Mouse (Mus musculus): ENCODE measurements around the gene B630019K06Rik. TPM values are rescaled to one million over a fixed set of nuclear protein-coding genes. Genes with fewer than 3 reads are reported as not detected.
"Not testable (repeated sequence)": the region's sequence is repeated elsewhere in the genome, so short reads cannot be mapped to it uniquely, and the experiment has no call there.

B630019K06Rik gene
- polyA plus RNA-seq (2016; fragmentation: Nextera tagmentation; extraction: Ambion mirVana), result 9.4 and 9.7 TPM in 2 replicates

- WGBS, result 20% methylated on average over 59 of the region's 95 CpGs
- H3K9me3 ChIP-seq, result no peaks in the 10 kb centered on the region
- H3K4me2 ChIP-seq, result peak within 1 kb of the TSS; percentile 65
- no peaks in the 10 kb centered on the region for H3K27me3 ChIP-seq
- ATAC-seq (ENCODE audit: low FRiP score), result peak; percentile 90
- peak within 1 kb of the TSS; percentile 55 for H3K4me3 ChIP-seq (replicated peaks)
- no peaks in the 10 kb centered on the region for H3K4me1 ChIP-seq
- H3K36me3 ChIP-seq (replicated peaks), result no peaks in the 10 kb centered on the region
- peak within 1 kb of the TSS; percentile 77 for H3K9ac ChIP-seq
- peak within 1 kb of the TSS; percentile 87 for H3K27ac ChIP-seq
These were observed at the start of gene B630019K06Rik for GRCm38 (mm10) chrX:8892343-8893155. B630019K06Rik (plus strand) TSS chrX:8892382.

- Histone ChIP-seq H3K4me1 (no peaks in the 10 kb centered on the region), H3K27me3 (no peaks in the 10 kb centered on the region), H3K4me2 (no peak within 1 kb of the TSS), H3K4me3 (replicated peaks) (no peak within 1 kb of the TSS), H3K27ac (no peak within 1 kb of the TSS), H3K9ac (no peak within 1 kb of the TSS), H3K9me3 (no peaks in the 10 kb centered on the region), H3K36me3 (replicated peaks) (no peaks in the 10 kb centered on the region)
- ATAC-seq (ENCODE audit: low FRiP score), result no peak
- WGBS, result 64% methylated on average over 1 of the region's 1 CpGs
These were observed 48.5 kb upstream of the B630019K06Rik start, which contains the start of gene Gm6592 for GRCm38 (mm10) chrX:8843694-8844093. Gm6592 (plus strand) TSS chrX:8843994.

- Histone ChIP-seq H3K4me2 (no peak overlapping the region), H3K9me3 (no peaks in the 10 kb centered on the region), H3K4me3 (replicated peaks) (no peak overlapping the region), H3K27ac (no peak overlapping the region), H3K27me3 (no peaks in the 10 kb centered on the region), H3K36me3 (replicated peaks) (no peaks in the 10 kb centered on the region), H3K4me1 (no peaks in the 10 kb centered on the region), H3K9ac (no peak overlapping the region)
- 94% methylated on average over 10 of the region's 10 CpGs for WGBS
- ATAC-seq (ENCODE audit: low FRiP score), result no peak
These were observed 39.7 kb upstream of the B630019K06Rik start for GRCm38 (mm10) chrX:8852486-8852885.

- not testable (repeated sequence) for H3K27ac ChIP-seq; H3K9me3 ChIP-seq; H3K4me1 ChIP-seq; H3K4me2 ChIP-seq; H3K9ac ChIP-seq; H3K36me3 ChIP-seq (replicated peaks); H3K27me3 ChIP-seq; H3K4me3 ChIP-seq (replicated peaks)
- peak; percentile 74 for ATAC-seq (ENCODE audit: low FRiP score)
- WGBS, result 8% methylated on average over 3 of the region's 3 CpGs
These were observed 27.9 kb upstream of the B630019K06Rik start for GRCm38 (mm10) chrX:8864331-8864730.

GRCm38 (mm10) chrX:8873953-8874352 lies 18.2 kb upstream of the B630019K06Rik start, which contains the start of gene Gm5751:
Gm5751 (plus strand) TSS chrX:8874253.
- ATAC-seq (ENCODE audit: low FRiP score); H3K36me3 ChIP-seq (replicated peaks); H3K4me2 ChIP-seq; H3K9ac ChIP-seq; H3K4me1 ChIP-seq; H3K4me3 ChIP-seq (replicated peaks); H3K27ac ChIP-seq; H3K9me3 ChIP-seq; H3K27me3 ChIP-seq: not testable (repeated sequence)
- 100% methylated on average over 3 of the region's 4 CpGs for WGBS

GRCm38 (mm10) chrX:8884336-8884735 lies 7.8 kb upstream of the B630019K06Rik start:
- Histone ChIP-seq H3K4me3 (replicated peaks) (no peak overlapping the region), H3K27me3 (no peaks in the 10 kb centered on the region), H3K4me2 (no peak overlapping the region), H3K9me3 (no peaks in the 10 kb centered on the region), H3K27ac (no peak overlapping the region), H3K9ac (no peak overlapping the region), H3K4me1 (no peaks in the 10 kb centered on the region), H3K36me3 (replicated peaks) (no peaks in the 10 kb centered on the region)
- ATAC-seq (ENCODE audit: low FRiP score), result no peak
- 78% methylated on average over 4 of the region's 4 CpGs for whole genome bisulfite sequencing

GRCm38 (mm10) chrX:8891975-8892342 lies 223 bp upstream of the B630019K06Rik start:
- H3K36me3 ChIP-seq (replicated peaks), result no peaks in the 10 kb centered on the region
- peak overlapping the region; percentile 77; the same call in 1 of the 2 replicates for H3K9ac ChIP-seq
- peak; percentile 50; the same call in 1 of the 2 replicates for ATAC-seq (ENCODE audit: low FRiP score)
- H3K4me2 ChIP-seq, result peak overlapping the region; percentile 65
- H3K27ac ChIP-seq, result peak overlapping the region; percentile 87
- peak overlapping the region; percentile 55 for H3K4me3 ChIP-seq (replicated peaks)
- H3K9me3 ChIP-seq, result no peaks in the 10 kb centered on the region
- whole genome bisulfite sequencing, result 46% methylated on average over 3 of the region's 9 CpGs
- H3K27me3 ChIP-seq, result no peaks in the 10 kb centered on the region
- H3K4me1 ChIP-seq, result no peaks in the 10 kb centered on the region

GRCm38 (mm10) chrX:8893182-8893651 lies 1.0 kb downstream of the B630019K06Rik start:
- 26% methylated on average over 5 of the region's 42 CpGs for WGBS
- Histone ChIP-seq H3K9me3 (no peaks in the 10 kb centered on the region), H3K4me2 (peak overlapping the region; percentile 65), H3K27ac (peak overlapping the region; percentile 87), H3K36me3 (replicated peaks) (no peaks in the 10 kb centered on the region), H3K4me3 (replicated peaks) (peak overlapping the region; percentile 55), H3K27me3 (no peaks in the 10 kb centered on the region), H3K4me1 (no peaks in the 10 kb centered on the region), H3K9ac (peak overlapping the region; percentile 77)
- ATAC-seq (ENCODE audit: low FRiP score), result peak; percentile 82

GRCm38 (mm10) chrX:8900823-8901222 lies 8.6 kb downstream of the B630019K06Rik start:
- Histone ChIP-seq H3K4me3 (replicated peaks) (no peak overlapping the region), H3K36me3 (replicated peaks) (no peaks in the 10 kb centered on the region), H3K4me2 (no peak overlapping the region), H3K4me1 (no peaks in the 10 kb centered on the region), H3K9ac (no peak overlapping the region), H3K9me3 (no peaks in the 10 kb centered on the region), H3K27ac (no peak overlapping the region), H3K27me3 (no peaks in the 10 kb centered on the region)
- ATAC-seq (ENCODE audit: low FRiP score), result no peak
- WGBS, result 81% methylated on average over 4 of the region's 4 CpGs

- no peak for ATAC-seq (ENCODE audit: low FRiP score)
- no peaks in the 10 kb centered on the region for H3K27me3 ChIP-seq
- H3K4me3 ChIP-seq (replicated peaks), result no peak overlapping the region
- no peak overlapping the region for H3K4me2 ChIP-seq
- H3K9ac ChIP-seq, result no peak overlapping the region
- 41% methylated on average over 7 of the region's 7 CpGs for WGBS
- no peaks in the 10 kb centered on the region for H3K4me1 ChIP-seq
- H3K27ac ChIP-seq, result no peak overlapping the region
- no peaks in the 10 kb centered on the region for H3K36me3 ChIP-seq (replicated peaks)
- H3K9me3 ChIP-seq, result no peaks in the 10 kb centered on the region
These were observed 9.8 kb downstream of the B630019K06Rik start for GRCm38 (mm10) chrX:8901906-8902472.

- H3K4me3 ChIP-seq (replicated peaks), result no peak overlapping the region
- H3K4me1 ChIP-seq, result no peaks in the 10 kb centered on the region
- no peaks in the 10 kb centered on the region for H3K36me3 ChIP-seq (replicated peaks)
- no peak overlapping the region for H3K9ac ChIP-seq
- no peak for ATAC-seq (ENCODE audit: low FRiP score)
- H3K4me2 ChIP-seq, result no peak overlapping the region
- H3K27me3 ChIP-seq, result no peaks in the 10 kb centered on the region
- no peak overlapping the region for H3K27ac ChIP-seq
- WGBS, result 75% methylated on average over 4 of the region's 4 CpGs
- no peaks in the 10 kb centered on the region for H3K9me3 ChIP-seq
These were observed 28.9 kb downstream of the B630019K06Rik start for GRCm38 (mm10) chrX:8921080-8921479.

- no peak for ATAC-seq (ENCODE audit: low FRiP score)
- Histone ChIP-seq H3K4me2 (no peak overlapping the region), H3K9ac (no peak overlapping the region), H3K36me3 (replicated peaks) (no peaks in the 10 kb centered on the region), H3K27ac (no peak overlapping the region), H3K9me3 (no peaks in the 10 kb centered on the region), H3K27me3 (no peaks in the 10 kb centered on the region), H3K4me1 (no peaks in the 10 kb centered on the region), H3K4me3 (replicated peaks) (no peak overlapping the region)
- WGBS, result 57% methylated on average over 9 of the region's 9 CpGs
These were observed 29.8 kb downstream of the B630019K06Rik start for GRCm38 (mm10) chrX:8921813-8922607.
